Mouse (Mus musculus) embryonic facial prominence, embryonic 14.5 days (tissue): ENCODE measurements around the gene Rnf144a. TPM values are rescaled to one million over a fixed set of nuclear protein-coding genes. Genes with fewer than 3 reads are reported as not detected.
"Not testable (repeated sequence)": the region's sequence is repeated elsewhere in the genome, so short reads cannot be mapped to it uniquely, and the experiment has no call there.

Experiments used
- ATAC-seq: fragments of 200-750 bp; cut with Nextera tagmentation; 2 replicates; pipeline ENCODE4 v1.8.0; 2017; ENCODE audit warnings: low read depth, moderate number of reproducible peaks, moderate TSS enrichment
- DNase-seq: peaks from one replicate; pipeline ENCODE4 v3.0.0-alpha.2; 2015; ENCODE audit warnings: low spot score
- H3K27ac ChIP-seq: fragments of 300-500 bp; sonication (generic); replicated peaks from 2 replicates; pipeline ENCODE4 v1.5.1; 2014; ENCODE audit warnings: low read depth, mild to moderate bottlenecking, low read length, moderate library complexity
- H3K27me3 ChIP-seq: fragments of 300-500 bp; sonication (generic); replicated peaks from 2 replicates; pipeline ENCODE4 v1.6.1; 2014; ENCODE audit warnings: low read length; ENCODE audit not compliant: control insufficient read depth, insufficient read depth
- H3K36me3 ChIP-seq: fragments of 300-500 bp; sonication (generic); 2 replicates; pipeline ENCODE4 v1.6.1; 2014; ENCODE audit warnings: low read length, mixed read lengths; ENCODE audit not compliant: control insufficient read depth, insufficient read depth
- H3K4me1 ChIP-seq: fragments of 300-500 bp; sonication (generic); 2 replicates; pipeline ENCODE4 v1.6.1; 2014; ENCODE audit warnings: antibody characterized with exemption, low read length; ENCODE audit not compliant: control insufficient read depth, insufficient read depth
- H3K4me2 ChIP-seq: fragments of 300-500 bp; sonication (generic); 2 replicates; pipeline ENCODE4 v1.6.1; 2014; ENCODE audit warnings: low read depth, mild to moderate bottlenecking, low read length, moderate library complexity, mixed read lengths
- H3K4me3 ChIP-seq: fragments of 300-500 bp; sonication (generic); 2 replicates; pipeline ENCODE4 v1.5.1; 2014; ENCODE audit warnings: low read depth, mild to moderate bottlenecking, low read length
- H3K9ac ChIP-seq: fragments of 300-500 bp; sonication (generic); 2 replicates; pipeline ENCODE4 v1.6.1; 2014; ENCODE audit warnings: low read depth, mild to moderate bottlenecking, low read length, moderate library complexity, mixed read lengths
- H3K9me3 ChIP-seq: fragments of 300-500 bp; sonication (generic); 2 replicates; pipeline ENCODE4 v1.6.1; 2016; ENCODE audit warnings: low read length; ENCODE audit not compliant: control insufficient read depth
- WGBS: fragments of 180-500 bp; shearing (Covaris S2); extraction: QIAGEN DNeasy Blood & Tissue Kit; methylation state at CpG from one replicate; pipeline ENCODE4 v1.1.7; 2014; 5-methylcytosine and 5-hydroxymethylcytosine counted together
- polyA plus RNA-seq: library from polyadenylated mRNA; unstranded; fragments of >200 nt; fragmentation: Nextera tagmentation; extraction: Ambion mirVana; gene quantifications from 2 replicates; pipeline ENCODE4 v1.2.1, GENCODE M21; 2014

Gene Rnf144a
- polyA plus RNA-seq, 1 experiment from 2014 or later, result 24.8 TPM

GRCm38 (mm10) chr12:26310247-26310646 is 104.8 kb downstream of the Rnf144a start:
- no peak overlapping the region for H3K4me2 ChIP-seq
- WGBS, result 90% methylated on average over 11 of the region's 11 CpGs
- no peak overlapping the region for H3K4me3 ChIP-seq
- H3K9me3 ChIP-seq, result no peaks in the 10 kb centered on the region
- H3K27ac ChIP-seq, result no peak overlapping the region
- peaks cover 36% of the 10 kb centered on the region for H3K36me3 ChIP-seq
- H3K27me3 ChIP-seq, result no peaks in the 10 kb centered on the region
- H3K9ac ChIP-seq, result no peak overlapping the region
- no peak for DNase-seq
- H3K4me1 ChIP-seq, result no peaks in the 10 kb centered on the region
- no peak for ATAC-seq

DNA sequence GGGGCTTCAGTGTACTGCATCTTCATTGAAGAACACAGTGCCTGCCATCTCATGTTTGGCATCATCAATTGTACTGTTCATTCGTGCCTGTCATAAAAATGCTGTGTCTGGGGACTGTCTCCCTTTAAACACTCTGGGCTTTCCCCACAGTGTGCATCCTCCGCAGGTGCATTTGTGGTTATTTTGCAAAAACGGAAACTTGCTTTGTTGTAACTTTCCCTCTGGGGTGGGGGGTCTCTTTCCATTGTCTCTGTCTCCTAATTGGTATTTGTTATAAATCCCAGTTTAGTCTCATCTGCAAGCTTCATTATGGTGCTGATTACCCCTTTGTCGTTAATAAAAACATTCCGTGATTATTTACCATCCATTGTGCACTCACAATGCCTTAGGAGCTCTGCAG is 112.2 kb downstream of the Rnf144a start:
- no peak overlapping the region for H3K27ac ChIP-seq
- WGBS, result 76% methylated on average over 5 of the region's 5 CpGs
- no peaks in the 10 kb centered on the region for H3K4me1 ChIP-seq
- no peaks in the 10 kb centered on the region for H3K27me3 ChIP-seq
- DNase-seq (no peak), ATAC-seq (no peak)
- H3K36me3 ChIP-seq, result no peaks in the 10 kb centered on the region
- no peak overlapping the region for H3K9ac ChIP-seq
- H3K4me2 ChIP-seq, result no peak overlapping the region
- no peaks in the 10 kb centered on the region for H3K9me3 ChIP-seq
- H3K4me3 ChIP-seq, result no peak overlapping the region

DNA sequence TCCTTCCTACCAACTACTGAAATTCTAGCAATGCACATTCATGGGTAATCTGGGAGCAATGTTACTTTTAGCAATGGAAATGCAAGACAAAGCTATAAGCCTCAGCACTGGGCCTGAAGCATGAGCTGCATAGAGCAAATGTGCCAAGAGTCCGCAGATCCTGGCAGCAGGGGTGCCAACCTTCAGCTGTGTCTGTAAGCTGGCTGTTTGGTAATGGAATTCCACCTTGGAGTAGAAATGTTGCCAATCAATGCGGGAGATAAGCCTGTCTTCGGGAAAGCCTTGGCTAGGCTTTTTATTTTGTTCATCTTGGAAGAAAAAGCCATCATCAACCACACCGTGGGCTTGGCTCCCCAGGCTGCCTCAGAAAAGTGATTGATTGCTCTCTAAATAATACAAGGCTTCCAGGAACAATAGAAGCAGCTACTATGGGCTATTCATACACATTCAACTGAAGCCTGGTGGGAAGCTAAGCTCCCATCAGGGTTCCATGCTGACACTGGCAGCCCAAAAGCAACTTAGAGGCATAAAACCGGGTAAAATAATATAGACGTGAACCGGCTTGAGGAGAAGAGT is 115.5 kb downstream of the Rnf144a start:
- no peak for ATAC-seq

DNA sequence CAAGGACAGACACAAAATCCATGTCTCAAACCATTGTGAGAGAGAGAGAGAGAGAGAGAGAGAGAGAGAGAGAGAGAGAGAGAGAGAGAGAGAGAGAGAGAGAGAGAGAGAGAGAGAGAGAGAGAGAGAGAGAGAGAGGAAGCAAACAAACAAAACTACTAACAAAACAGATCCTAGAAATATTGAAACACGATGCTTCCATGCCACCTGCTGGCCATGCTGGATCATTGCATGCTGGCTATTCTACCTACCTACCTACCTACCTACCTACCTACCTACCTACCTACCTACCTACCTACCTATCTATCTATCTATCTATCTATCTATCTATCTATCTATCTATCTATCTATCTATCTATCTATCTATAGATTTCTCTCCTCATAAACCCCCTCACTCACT is 119.1 kb downstream of the Rnf144a start:
- H3K27ac ChIP-seq, H3K4me2 ChIP-seq, H3K9me3 ChIP-seq, ATAC-seq, H3K4me1 ChIP-seq, H3K9ac ChIP-seq, H3K4me3 ChIP-seq, H3K27me3 ChIP-seq, H3K36me3 ChIP-seq: not testable (repeated sequence)
- peak; percentile 26 for DNase-seq
- 0% methylated on average over 1 of the region's 1 CpGs for WGBS

More for the DNA sequence above, 115.5 kb downstream of the Rnf144a start:
- Histone ChIP-seq H3K27me3 (no peaks in the 10 kb centered on the region), H3K4me2 (no peak overlapping the region), H3K9me3 (no peaks in the 10 kb centered on the region), H3K9ac (no peak overlapping the region), H3K4me3 (no peak overlapping the region), H3K4me1 (no peaks in the 10 kb centered on the region), H3K27ac (no peak overlapping the region), H3K36me3 (no peaks in the 10 kb centered on the region)
- 59% methylated on average over 7 of the region's 7 CpGs for WGBS
- no peak for DNase-seq

DNA sequence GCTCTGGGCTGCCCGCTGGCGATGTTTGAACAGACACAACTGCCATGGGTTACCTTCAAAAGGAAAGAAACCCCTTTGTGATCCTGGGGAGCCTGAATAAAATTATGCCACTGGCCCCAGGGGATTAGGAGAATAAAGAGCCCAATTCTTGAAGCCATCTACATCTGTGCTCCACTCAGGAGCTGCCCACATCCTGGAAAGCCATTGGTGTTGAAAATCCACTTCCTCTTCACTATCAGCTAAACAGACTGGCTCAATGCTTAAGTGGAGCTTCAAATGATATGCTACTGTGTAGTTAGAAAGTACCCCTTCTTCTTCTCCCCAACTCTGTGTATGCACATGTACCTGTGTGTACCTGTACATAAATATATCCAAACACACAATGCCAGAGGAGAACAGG is 125.9 kb downstream of the Rnf144a start:
- 74% methylated on average over 2 of the region's 2 CpGs for WGBS
- Histone ChIP-seq H3K27ac (no peak overlapping the region), H3K4me3 (no peak overlapping the region), H3K36me3 (no peaks in the 10 kb centered on the region), H3K4me2 (no peak overlapping the region), H3K9ac (no peak overlapping the region), H3K4me1 (no peaks in the 10 kb centered on the region), H3K9me3 (no peaks in the 10 kb centered on the region), H3K27me3 (no peaks in the 10 kb centered on the region)
- ATAC-seq, result no peak
- DNase-seq, result no peak

- Histone ChIP-seq H3K4me2 (no peak overlapping the region), H3K4me1 (no peaks in the 10 kb centered on the region), H3K4me3 (no peak overlapping the region), H3K27me3 (no peaks in the 10 kb centered on the region), H3K36me3 (no peaks in the 10 kb centered on the region), H3K27ac (no peak overlapping the region), H3K9me3 (no peaks in the 10 kb centered on the region), H3K9ac (no peak overlapping the region)
- ATAC-seq, result no peak
- 68% methylated on average over 1 of the region's 1 CpGs for WGBS
- no peak for DNase-seq
Measured at GRCm38 (mm10) chr12:26288347-26288746, 126.7 kb downstream of the Rnf144a start.

DNA sequence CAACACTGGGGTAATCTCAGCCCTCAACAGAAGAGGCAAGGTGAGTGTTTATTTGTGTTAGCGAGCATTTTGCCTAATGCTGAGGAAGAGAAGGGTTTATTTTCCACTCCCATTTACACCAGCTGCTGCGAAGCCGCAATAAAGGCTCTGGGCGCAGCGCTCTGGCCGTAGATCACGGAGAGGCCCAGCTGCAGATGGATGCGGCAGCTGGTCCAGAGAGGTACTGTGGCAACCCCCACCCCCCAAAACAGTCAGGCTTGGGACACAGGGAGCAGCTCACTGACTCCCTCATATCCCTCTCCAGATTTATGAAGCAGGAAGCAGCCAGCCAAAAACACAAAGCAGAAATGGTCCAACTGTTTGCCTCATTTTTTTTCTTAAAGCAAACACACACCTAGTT is 129.1 kb downstream of the Rnf144a start:
- Histone ChIP-seq H3K9ac (no peak overlapping the region), H3K9me3 (no peaks in the 10 kb centered on the region), H3K4me2 (no peak overlapping the region), H3K27ac (no peak overlapping the region), H3K36me3 (no peaks in the 10 kb centered on the region), H3K4me1 (no peaks in the 10 kb centered on the region), H3K4me3 (no peak overlapping the region), H3K27me3 (no peaks in the 10 kb centered on the region)
- DNase-seq (peak; percentile 11), ATAC-seq (no peak)
- 59% methylated on average over 8 of the region's 8 CpGs for WGBS

DNA sequence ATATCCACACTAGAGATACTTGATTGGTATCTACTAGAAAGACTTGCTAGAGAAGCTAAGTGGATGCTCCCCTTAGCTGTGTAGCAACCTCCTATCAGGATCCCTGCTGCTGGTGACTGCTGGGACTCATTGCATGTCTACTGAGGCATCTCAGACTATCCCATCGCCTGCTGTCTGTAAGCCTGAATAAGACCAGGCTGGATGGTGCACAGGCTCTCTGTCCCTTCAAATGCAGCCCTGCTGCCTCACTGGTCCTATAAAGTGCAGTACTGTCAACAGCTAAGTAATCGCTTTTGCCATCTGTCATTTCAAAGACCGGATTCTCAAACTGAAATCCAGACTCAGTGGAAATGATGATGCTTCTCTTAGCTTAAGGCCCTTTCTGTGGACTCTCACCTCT is 129.6 kb downstream of the Rnf144a start:
- no peak overlapping the region for H3K4me3 ChIP-seq
- DNase-seq (no peak), ATAC-seq (no peak)
- H3K9ac ChIP-seq, result no peak overlapping the region
- no peaks in the 10 kb centered on the region for H3K9me3 ChIP-seq
- no peaks in the 10 kb centered on the region for H3K27me3 ChIP-seq
- no peaks in the 10 kb centered on the region for H3K36me3 ChIP-seq
- 79% methylated on average over 3 of the region's 3 CpGs for WGBS
- no peak overlapping the region for H3K27ac ChIP-seq
- H3K4me2 ChIP-seq, result no peak overlapping the region
- no peaks in the 10 kb centered on the region for H3K4me1 ChIP-seq

DNA sequence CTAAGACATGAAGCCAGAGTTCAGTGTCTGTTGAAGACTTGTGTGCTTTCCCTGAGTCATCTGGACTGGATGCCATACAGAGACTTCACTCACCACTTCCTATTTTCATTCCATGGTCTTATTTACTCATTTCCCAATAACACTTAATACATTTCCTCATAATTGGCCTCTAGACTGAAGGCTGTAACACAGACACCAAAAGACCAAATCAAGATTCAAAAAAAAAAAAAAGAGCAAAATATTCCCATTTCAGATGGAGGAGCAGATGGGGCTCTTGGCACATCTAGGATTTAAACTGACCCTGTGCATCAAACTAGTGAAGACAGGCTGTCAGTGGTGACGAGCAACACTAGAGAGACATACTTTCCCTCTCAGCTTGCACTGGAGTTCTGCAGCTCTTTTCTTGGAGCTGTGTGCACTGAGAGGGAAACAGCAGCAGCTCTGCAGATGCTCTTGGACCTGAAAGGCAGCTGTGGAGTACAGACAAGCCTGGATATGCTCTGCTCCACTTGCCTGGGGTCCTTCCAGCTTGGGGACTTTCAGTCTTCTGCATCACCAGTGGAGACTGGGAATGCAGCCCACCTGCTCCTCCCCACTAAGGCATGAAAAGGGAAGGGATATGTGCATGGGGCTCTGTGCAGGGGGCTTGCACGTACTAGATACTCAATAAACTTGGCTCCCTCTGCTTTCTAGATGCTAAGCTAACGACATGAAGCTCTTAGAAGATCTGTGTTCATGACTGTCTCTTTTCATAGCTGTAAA is 134.2 kb downstream of the Rnf144a start:
- H3K9ac ChIP-seq, result no peak overlapping the region
- H3K4me2 ChIP-seq, result no peak overlapping the region
- WGBS, result 52% methylated on average over 3 of the region's 3 CpGs
- no peaks in the 10 kb centered on the region for H3K36me3 ChIP-seq
- no peak overlapping the region for H3K27ac ChIP-seq
- H3K9me3 ChIP-seq, result no peaks in the 10 kb centered on the region
- DNase-seq (peak; percentile 26), ATAC-seq (no peak)
- no peaks in the 10 kb centered on the region for H3K27me3 ChIP-seq
- H3K4me1 ChIP-seq, result 0 out of 2 replicates have a peak, but pooled peaks cover 5% of the 10 kb centered on the region
- H3K4me3 ChIP-seq, result no peak overlapping the region
